Mouse (Mus musculus): ENCODE measurements around the gene Psmb7.

Gene Psmb7

GRCm38 (mm10) chr2:38591751-38592459 lies 52.0 kb downstream of the Psmb7 start:
- peak; percentile 8 for DNase-seq (ENCODE audit: low spot score)

DNA sequence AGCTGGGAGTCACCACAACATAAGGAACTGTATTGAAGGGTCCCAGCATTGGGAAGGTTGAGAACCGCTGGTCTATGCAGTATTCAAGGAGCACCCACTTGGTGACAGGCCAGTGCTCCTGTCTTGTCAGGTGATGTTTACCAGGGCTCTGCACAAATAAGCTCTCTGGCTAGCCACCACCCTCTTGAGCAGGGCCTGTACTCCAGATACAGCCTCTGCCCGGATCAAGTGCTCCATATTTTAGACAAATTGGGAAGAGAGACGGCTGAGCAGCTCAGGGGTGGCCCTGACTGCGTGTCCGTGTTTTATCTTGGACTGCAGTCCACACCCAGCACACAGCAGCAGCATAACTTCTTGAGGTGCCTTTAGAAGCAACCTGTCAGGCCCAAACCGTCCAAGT lies 57.2 kb downstream of the Psmb7 start:
- no peak for DNase-seq (ENCODE audit: low spot score)

GRCm38 (mm10) chr2:38585379-38585736 lies 58.5 kb downstream of the Psmb7 start:
- no peak for DNase-seq (ENCODE audit: low spot score)

DNA sequence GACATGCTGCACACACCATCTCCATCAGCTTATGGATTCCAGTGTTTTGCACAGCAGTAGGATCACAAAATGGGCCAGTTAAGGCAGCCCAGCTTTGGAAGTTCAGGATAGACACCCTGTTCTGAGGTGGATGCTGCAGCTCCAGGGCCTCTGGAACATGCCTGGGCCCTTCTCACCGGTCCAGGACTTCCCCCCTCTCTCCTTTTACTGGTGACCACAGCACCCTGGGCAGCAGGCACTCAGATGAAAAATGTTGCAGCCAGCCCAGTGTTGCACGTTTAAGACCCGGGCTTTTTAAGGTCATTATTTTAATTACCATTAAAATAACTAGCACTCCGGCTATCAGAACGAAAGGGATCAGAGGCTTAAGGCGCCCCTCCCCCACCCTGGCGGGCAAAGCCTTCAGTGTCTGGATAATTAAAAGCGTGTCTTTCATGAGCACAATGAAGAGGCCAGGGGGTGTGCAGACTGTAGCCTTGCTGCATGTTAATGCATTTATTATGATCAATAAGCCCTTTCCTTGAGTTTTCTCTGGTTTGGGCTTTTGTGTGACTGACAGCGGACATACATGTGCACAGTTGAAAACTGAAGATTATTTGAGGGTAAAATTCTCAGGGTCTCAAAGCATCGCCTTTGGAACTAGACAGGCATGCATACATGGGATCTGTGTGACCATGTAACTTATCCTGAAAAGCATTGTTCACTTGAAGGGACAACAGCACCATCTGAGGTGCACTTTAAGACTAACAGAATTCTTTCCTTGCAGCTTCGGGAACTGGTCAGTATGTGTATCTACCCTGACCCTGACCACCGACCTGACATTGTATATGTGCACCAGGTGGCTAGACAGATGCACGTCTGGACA lies 59.1 kb downstream of the Psmb7 start:
- DNase-seq (ENCODE audit: low spot score), result no peak

- DNase-seq (ENCODE audit: low spot score), result no peak
These were observed 59.9 kb downstream of the Psmb7 start for GRCm38 (mm10) chr2:38583982-38584381.

- no peak for DNase-seq (ENCODE audit: low spot score)
These were observed 64.4 kb downstream of the Psmb7 start for GRCm38 (mm10) chr2:38579528-38579927.

GRCm38 (mm10) chr2:38578602-38579521 lies 65.0 kb downstream of the Psmb7 start:
- DNase-seq (ENCODE audit: low spot score), result no peak

DNA sequence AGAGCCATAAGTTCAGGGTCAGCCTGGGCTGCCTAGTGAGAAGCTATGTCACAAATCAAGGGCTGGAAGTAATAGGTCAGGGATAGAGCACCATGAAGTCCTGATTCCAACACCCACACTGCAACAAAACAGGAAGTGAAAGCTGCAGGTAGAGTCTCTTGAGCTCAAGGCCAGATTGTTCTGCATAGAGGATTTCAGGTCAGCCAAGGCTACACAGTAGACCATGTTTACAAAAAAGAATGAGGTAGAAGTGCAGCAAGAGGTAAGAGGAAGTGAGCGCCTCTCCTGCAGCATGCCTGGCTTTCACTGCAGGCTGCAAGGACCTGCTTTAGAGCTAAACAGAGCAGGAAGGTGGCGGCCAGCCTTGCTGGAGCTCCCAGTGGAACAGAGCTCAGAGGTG lies 69.2 kb downstream of the Psmb7 start:
- DNase-seq (ENCODE audit: low spot score), result no peak

DNA sequence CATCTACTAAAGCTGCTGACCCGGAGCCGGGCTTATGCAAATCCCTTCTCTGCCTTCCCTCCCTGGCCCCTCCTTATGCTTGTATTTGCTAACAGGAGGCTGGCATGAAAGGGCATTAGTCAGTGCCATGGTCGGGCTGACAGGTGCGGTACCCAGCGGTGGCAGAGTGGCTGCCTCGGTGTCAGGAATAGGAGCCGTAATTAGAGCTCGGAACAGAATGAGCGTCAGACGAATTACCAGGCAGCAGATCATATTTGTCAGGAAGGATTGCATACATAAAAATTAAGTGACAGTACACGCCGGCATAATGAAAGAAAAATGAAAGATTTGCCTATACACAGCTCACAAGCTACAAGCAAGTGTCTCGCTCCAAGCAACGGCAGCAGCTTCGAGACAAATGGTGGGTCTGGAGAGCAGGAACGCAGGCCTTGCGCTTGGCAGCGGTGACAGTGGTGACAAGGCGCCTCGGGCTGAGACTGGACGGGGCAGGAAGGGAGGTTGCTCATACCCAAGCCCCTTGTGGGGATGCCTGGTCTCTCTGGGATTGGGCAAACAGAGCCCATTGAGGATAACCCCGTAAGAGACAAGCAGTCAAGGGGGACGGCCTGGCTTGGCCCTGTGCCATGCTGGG lies 71.8 kb downstream of the Psmb7 start:
- DNase-seq (ENCODE audit: low spot score), result no peak

DNA sequence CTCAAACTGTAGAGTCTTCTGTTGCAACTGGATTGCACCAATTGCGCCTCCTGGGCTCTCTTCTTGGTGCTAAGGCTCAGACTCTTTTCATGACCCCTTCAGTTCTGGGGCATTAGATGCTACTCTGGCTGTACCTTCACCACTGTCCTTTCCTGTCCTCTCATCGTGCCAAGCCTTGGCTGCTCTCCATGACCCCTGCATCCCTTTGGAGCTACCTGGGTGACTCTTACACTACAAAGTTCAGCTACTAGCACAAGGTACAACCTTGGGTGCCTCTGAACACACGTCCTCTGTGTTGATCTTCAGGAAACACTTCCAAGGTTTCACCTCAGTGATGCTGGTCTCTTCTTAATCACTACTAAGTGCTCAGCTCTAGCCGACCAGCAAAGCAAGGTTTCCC lies 81.3 kb downstream of the Psmb7 start:
- DNase-seq (ENCODE audit: low spot score), result no peak

DNA sequence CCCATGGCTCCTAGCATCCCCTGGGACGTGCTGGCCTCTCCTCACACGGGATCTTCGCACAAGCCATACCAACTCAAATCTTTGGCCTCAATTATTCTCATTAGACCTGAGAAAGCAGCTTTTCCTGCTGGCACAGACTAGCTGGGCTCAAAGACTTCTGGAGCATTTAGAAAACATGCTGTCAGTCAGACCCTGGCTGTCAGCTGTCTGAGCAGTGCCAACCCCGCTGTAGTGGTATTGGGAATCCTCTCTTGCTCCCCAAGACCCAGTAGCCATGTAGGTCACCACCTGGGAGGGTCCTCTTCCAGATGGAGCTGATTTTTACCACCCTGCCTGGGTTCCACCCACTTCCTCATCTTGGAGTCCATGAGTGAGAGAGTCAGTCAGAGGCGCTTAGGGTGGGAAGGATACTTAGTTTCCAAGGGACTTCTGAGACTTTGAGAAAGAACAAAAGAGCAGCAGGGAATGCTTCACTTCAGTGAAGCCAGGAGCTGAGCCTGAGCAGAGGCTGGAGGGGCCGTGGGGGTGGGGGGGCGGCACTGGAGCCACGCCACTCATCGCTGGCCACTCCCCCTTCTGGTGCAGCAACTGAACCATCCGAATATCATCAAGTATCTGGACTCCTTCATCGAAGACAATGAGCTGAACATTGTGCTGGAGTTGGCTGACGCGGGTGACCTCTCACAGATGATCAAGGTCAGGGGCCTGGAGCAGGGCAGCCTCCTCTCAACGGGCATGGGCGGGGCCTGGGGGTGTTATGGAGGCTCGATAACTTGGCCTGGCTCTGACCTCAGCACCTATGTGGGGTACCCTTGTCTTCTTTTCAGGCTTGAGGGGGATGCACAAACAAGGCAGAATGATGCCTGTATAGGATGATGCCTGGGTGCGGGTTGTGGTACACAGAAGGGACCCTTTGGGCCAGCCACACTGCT lies 83.3 kb downstream of the Psmb7 start:
- no peak for DNase-seq (ENCODE audit: low spot score)

DNA sequence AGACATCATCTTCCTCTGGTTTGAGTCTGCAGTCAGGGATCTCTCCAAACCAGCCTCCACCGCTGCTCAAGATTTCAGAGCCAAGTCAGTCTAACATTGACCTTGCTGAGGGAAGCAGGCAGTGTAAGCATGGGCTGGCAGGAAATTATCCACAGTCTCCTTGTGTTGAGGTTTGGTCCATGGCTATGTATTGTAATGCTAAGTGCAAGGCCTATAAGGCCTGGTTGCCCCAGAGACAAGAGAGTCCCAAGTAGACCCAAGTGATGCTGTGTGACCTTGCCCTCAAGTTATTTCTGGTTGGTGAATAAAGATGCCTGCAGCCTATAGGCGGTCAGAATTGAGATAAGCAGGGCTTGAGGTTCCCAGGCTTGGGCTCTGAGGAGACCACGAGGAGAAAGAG lies 87.2 kb downstream of the Psmb7 start:
- DNase-seq (ENCODE audit: low spot score), result no peak

GRCm38 (mm10) chr2:38555659-38556058 lies 88.2 kb downstream of the Psmb7 start:
- no peak for DNase-seq (ENCODE audit: low spot score)

DNA sequence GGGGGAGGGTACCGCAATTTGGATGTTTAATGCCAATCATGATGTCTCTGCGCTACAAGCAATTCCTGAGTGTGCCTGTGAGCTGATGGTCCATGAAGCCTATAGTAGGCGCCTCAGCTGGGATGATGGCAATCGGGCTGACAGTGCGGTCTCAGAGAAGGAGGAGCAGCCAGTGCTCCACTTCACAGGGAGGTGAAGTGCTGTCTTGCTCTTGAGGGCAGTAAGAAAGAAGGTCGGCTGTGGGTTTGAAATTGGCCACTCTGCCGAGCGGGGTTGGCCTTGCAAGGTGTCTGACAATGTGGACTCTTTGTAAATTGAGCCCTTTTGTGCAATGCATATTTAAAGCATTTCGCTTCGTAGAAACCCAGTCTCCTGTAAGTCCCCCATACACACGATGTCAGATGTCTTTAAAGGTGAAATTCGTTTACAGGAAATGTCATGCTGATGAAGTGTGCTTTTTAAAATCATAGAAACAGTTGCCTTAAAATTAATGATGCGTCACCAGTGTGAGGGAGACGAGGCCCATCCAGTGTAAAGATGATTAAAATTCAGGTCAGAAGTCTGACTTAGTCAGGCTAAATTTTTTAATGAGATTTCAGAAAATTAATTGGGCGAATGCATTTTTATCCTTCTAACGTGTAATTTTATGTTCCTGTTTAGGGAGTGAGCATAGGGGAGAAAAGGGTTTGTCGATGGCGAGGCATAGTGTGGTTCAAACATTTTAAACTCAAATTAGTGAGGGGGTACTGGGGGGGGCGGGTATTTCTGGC lies 89.5 kb downstream of the Psmb7 start:
- no peak for DNase-seq (ENCODE audit: low spot score)

- DNase-seq (ENCODE audit: low spot score), result no peak
These were observed 91.9 kb downstream of the Psmb7 start for GRCm38 (mm10) chr2:38552004-38552443.

- DNase-seq (ENCODE audit: low spot score), result no peak
These were observed 95.9 kb downstream of the Psmb7 start for GRCm38 (mm10) chr2:38547793-38548517.

DNA sequence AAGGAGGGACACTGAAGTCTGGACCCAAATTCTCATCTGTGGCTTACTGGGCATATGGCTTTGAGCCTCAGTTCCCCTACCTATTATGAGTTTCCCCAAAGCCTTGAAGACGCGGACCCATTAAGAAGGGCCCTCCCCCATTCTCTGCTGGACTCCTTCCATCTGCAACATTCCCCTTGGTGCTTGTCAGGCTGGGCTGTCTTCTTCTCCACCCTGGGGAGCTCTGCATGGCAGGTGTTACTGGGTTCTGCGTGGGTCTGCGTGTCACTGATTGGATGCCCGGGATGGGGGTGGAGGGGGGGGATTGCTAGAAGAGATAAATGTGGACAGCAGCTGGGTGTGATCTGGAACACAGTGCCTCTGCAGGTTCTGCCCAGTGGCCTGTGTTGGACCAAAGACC lies 97.1 kb downstream of the Psmb7 start:
- DNase-seq (ENCODE audit: low spot score), result no peak

- no peak for DNase-seq (ENCODE audit: low spot score)
These were observed 97.7 kb downstream of the Psmb7 start for GRCm38 (mm10) chr2:38546222-38546621.

- DNase-seq (ENCODE audit: low spot score), result no peak
These were observed 98.2 kb downstream of the Psmb7 start for GRCm38 (mm10) chr2:38545706-38546105.
